Mouse (Mus musculus): ENCODE results near the gene Prpsap2. TPM values are rescaled to one million over a fixed set of nuclear protein-coding genes. Genes with fewer than 3 reads are reported as not detected.

Gene Prpsap2
- 10.8 TPM for polyA plus RNA-seq (2014; fragmentation: Illumina TruSeq; extraction: RNeasy Lipid Tissue Mini Kit (QIAGEN cat#74804); ENCODE audit: low read depth, low replicate concordance)

GRCm38 (mm10) chr11:61761584-61762407, at the start of gene Prpsap2:
Gene Prpsap2, minus strand, starts transcription at chr11:61762088.

GRCm38 (mm10) chr11:61720636-61721035, 41.3 kb downstream of the Prpsap2 start, which contains the start of gene Slc5a10:
Gene Slc5a10, minus strand, starts transcription at chr11:61720826.

GRCm38 (mm10) chr11:61683907-61684731, 77.8 kb downstream of the Prpsap2 start, which contains the start of gene Fam83g:
Gene Fam83g, plus strand, starts transcription at chr11:61684091.

Other genes with a start within 250 kb of the Prpsap2 start
- 26.2 TPM for gene Epn2, start 182.4 kb downstream of the Prpsap2 start, polyA plus RNA-seq (2014; fragmentation: Illumina TruSeq; extraction: RNeasy Lipid Tissue Mini Kit (QIAGEN cat#74804); ENCODE audit: low read depth, low replicate concordance)
- gene Grap, start 108.8 kb downstream of the Prpsap2 start, polyA plus RNA-seq (2014; fragmentation: Illumina TruSeq; extraction: RNeasy Lipid Tissue Mini Kit (QIAGEN cat#74804); ENCODE audit: low read depth, low replicate concordance): 10.8 TPM
- gene Fam83g, start 78.0 kb downstream of the Prpsap2 start, polyA plus RNA-seq (2014; fragmentation: Illumina TruSeq; extraction: RNeasy Lipid Tissue Mini Kit (QIAGEN cat#74804); ENCODE audit: low read depth, low replicate concordance): 0.16 TPM
- not detected for gene Slc5a10, start 41.3 kb downstream of the Prpsap2 start, polyA plus RNA-seq (2014; fragmentation: Illumina TruSeq; extraction: RNeasy Lipid Tissue Mini Kit (QIAGEN cat#74804); ENCODE audit: low read depth, low replicate concordance)
- 40.1 TPM for gene Ulk2, start 93.0 kb upstream of the Prpsap2 start, polyA plus RNA-seq (2014; fragmentation: Illumina TruSeq; extraction: RNeasy Lipid Tissue Mini Kit (QIAGEN cat#74804); ENCODE audit: low read depth, low replicate concordance)
- gene Akap10, start 168.2 kb upstream of the Prpsap2 start, polyA plus RNA-seq (2014; fragmentation: Illumina TruSeq; extraction: RNeasy Lipid Tissue Mini Kit (QIAGEN cat#74804); ENCODE audit: low read depth, low replicate concordance): 12.1 TPM
- 1.5 TPM for gene Specc1, start 194.7 kb upstream of the Prpsap2 start, polyA plus RNA-seq (2014; fragmentation: Illumina TruSeq; extraction: RNeasy Lipid Tissue Mini Kit (QIAGEN cat#74804); ENCODE audit: low read depth, low replicate concordance)